Mouse (Mus musculus): ENCODE measurements at regions not wholly inside any gene's neighbourhood (a gene's known extent, or its start where the extent isn't known, plus 50 kb on each side); places are given as distances from the start of the nearest gene placed in this dataset.

DNA sequence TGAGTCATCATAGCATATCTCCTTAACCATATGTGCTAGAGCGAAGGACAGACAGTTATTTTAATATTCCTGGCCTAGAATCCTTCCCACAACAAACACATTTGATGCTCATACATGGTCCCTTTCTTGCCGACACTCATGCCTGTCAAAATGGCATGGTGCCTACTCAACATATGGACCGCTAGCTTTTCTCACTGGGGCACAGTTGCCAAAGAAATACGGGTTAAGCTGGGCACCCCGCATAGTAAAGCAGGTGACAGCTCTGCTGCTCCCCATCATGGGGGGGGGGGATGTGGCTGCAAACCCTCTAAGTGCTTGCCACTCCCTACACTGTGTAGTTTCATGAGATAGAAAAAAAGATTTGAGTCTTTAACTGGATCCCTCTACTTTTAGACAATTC is 90.7 kb upstream of the Galnt5 start:
- no peak for DNase-seq (ENCODE audit: inconsistent age in 2 of 2, low spot score in 1 of 2)

- DNase-seq (ENCODE audit: inconsistent age in 2 of 2, low spot score in 1 of 2) = no peak
Measured at GRCm38 (mm10) chr2:57909706-57910105, 88.0 kb upstream of the Galnt5 start.

GRCm38 (mm10) chr2:57916375-57917023 is 81.2 kb upstream of the Galnt5 start:
- no peak for DNase-seq (ENCODE audit: inconsistent age in 2 of 2, low spot score in 1 of 2)

DNA sequence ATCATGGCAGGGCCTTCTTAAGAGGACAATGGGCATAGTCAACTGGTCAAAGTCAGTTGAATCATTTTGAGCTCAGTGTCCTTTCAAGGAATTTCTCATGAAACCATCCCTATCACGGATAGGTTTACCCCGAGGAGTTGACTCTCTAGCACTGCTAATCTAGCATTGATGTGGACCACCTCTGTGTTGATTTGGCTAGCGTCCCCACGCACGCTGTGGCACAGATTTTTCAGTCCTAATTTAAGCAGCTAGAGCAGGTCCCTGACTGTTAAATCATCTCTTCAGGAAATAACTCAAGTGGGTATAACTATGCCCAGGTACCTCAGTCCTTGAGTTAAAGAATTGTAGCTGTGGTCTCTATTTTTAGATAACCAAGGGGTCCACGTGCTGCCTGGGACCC is 80.0 kb upstream of the Galnt5 start:
- no peak for DNase-seq (ENCODE audit: inconsistent age in 2 of 2, low spot score in 1 of 2)

DNA sequence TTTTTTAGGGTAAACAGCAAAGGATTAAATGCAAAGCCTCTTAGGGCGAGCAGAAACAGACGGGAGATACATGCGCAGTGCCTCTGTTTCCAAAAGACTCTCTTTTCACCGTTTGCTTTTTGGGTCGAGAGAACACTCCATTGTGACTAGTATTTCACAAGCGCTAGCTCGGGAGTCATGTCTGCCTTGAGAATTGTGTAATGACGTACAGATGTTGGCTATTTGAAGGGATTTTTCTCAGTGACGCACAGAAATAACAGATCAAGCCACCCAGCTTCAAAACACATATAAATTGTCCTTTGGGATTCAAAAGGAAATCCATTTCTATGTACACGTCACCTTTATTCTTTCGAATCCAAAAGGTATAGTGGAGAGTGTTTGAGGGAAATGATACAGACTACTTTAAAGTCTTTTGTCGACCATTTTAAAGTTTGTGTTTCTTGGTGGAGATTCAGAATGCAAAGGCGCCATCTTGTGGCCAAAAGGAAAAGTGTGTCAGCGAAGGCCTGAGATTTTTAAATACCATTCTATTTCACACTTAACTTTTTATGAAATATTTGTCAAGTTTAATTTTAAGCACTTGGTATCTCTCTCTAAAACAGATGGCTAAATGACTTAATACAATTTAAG is 78.5 kb upstream of the Galnt5 start:
- peak; percentile 13 to 68 for DNase-seq (ENCODE audit: inconsistent age in 2 of 2, low spot score in 1 of 2)

DNA sequence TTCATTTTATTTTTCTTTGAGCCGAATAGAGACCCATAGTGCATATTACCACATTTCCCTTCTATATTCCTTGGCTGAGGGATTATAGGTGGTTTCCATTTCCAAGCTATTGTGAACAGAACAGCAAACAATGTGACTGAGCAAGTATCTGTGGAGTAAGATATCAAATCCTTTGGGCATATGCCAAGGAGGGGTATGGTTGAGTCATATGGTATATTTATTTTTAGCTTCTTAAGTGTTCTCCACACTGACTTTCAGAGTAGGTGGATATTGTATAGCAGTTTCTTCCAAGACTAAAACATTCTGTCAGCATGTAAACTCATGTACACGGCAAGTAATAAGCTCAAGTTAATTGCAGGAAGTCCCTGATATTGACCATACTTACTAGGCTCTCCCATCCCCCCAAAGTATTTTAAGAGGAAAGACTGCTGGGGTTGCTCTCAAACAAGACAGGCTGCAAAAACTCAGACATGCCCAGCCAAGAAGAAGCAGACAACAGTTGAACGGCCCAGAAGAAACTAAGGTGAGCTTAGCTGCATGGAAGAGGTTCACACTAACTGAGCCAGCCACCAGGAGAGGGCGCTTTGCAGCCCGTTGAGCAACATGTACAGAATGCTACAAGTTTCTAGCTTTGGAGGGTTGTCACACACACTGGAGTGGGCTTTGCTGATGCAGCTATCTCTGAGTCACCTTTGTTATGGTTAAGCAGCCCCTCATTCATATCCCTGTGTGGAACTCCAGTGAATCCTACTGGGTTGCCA is 63.4 kb upstream of the Galnt5 start:
- DNase-seq (ENCODE audit: inconsistent age in 2 of 2, low spot score in 1 of 2) = peak in 1 of 2 experiments; percentile 20
